Mouse (Mus musculus): ENCODE measurements at regions not wholly inside any gene's neighbourhood (a gene's known extent, or its start where the extent isn't known, plus 50 kb on each side); places are given as distances from the start of the nearest gene placed in this dataset.

DNA sequence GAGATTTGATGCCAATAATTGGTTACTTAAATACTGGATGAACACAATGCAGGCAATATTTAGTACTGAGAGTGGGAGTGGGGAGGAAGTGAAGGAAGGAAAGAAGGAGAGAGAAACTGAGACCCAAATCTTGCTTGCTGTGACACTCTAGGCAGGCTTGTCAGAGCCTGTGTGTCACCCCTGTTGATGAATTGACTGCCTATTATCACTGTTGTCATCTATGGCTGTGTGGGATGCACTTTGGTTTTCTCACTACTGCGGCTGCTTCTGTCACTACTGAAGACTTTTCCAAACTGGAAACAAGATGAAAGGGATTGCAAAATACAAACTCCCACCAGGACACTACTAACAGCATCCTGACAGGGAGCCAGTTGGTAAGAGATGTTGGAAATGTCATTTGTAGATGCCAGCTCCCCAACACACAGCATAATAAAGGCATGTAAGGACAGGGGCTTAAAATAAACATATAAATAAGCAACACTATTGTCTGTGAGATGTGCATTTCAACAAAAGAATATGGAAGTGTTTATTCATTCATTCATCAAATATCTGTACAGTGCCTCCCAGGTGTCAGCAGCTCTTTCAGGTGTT lies 207.0 kb upstream of the Ufl1 start:
- 62% methylated on average over 1 of the region's 1 CpGs for WGBS
- H3K4me3 ChIP-seq (ENCODE audit: control insufficient read depth in 1 of 2, insufficient read depth in 1 of 2, low read depth in 1 of 2, low read length in 2 of 2), result no peak overlapping the region
- no peak overlapping the region for H3K9ac ChIP-seq (ENCODE audit: low read length)
- H3K27me3 ChIP-seq (ENCODE audit: control insufficient read depth, insufficient read depth, low read length), result no peaks in the 10 kb centered on the region
- H3K4me1 ChIP-seq (ENCODE audit: control insufficient read depth in 2 of 2, insufficient read depth in 2 of 2, low read length in 2 of 2), result no peaks in the 10 kb centered on the region
- no peak for ATAC-seq (ENCODE audit: insufficient number of reproducible peaks, insufficient read depth, low FRiP score, low read depth)
- H3K4me2 ChIP-seq (ENCODE audit: low read length), result no peak overlapping the region
- H3K9me3 ChIP-seq (ENCODE audit: control insufficient read depth, low read length), result no peaks in the 10 kb centered on the region
- no peak overlapping the region for H3K27ac ChIP-seq (replicated peaks in 1 of 2; ENCODE audit: control insufficient read depth in 1 of 2, insufficient read depth in 1 of 2, low read depth in 2 of 2, low read length in 2 of 2)
- H3K36me3 ChIP-seq (ENCODE audit: control insufficient read depth, insufficient read depth, low read length), result no peaks in the 10 kb centered on the region

DNA sequence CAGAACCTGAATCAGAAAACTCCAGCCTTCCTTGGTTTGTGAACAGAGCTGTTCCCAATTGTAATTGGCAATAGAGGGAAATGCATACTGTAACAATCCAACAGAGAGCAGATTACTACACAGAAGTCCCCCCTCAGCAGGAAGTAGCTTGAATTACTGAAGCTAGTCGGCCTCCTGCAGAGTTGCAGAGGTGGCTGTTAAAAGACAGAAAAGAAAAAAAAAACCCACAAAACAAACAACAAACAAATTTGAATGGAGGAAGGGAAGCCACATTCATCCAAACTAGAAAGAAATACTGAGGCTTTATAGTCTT lies 202.0 kb upstream of the Ufl1 start:
- H3K27me3 ChIP-seq (ENCODE audit: control insufficient read depth, insufficient read depth, low read length), result no peaks in the 10 kb centered on the region
- no peak for ATAC-seq (ENCODE audit: insufficient number of reproducible peaks, insufficient read depth, low FRiP score, low read depth)
- H3K27ac ChIP-seq (replicated peaks in 1 of 2; ENCODE audit: control insufficient read depth in 1 of 2, insufficient read depth in 1 of 2, low read depth in 2 of 2, low read length in 2 of 2), result no peak overlapping the region
- H3K36me3 ChIP-seq (ENCODE audit: control insufficient read depth, insufficient read depth, low read length), result no peaks in the 10 kb centered on the region
- H3K4me2 ChIP-seq (ENCODE audit: low read length), result no peak overlapping the region
- 4% methylated on average over 1 of the region's 1 CpGs for WGBS
- no peaks in the 10 kb centered on the region for H3K9me3 ChIP-seq (ENCODE audit: control insufficient read depth, low read length)
- H3K9ac ChIP-seq (ENCODE audit: low read length), result no peak overlapping the region
- no peaks in the 10 kb centered on the region for H3K4me1 ChIP-seq (ENCODE audit: control insufficient read depth in 2 of 2, insufficient read depth in 2 of 2, low read length in 2 of 2)
- H3K4me3 ChIP-seq (ENCODE audit: control insufficient read depth in 1 of 2, insufficient read depth in 1 of 2, low read depth in 1 of 2, low read length in 2 of 2), result no peak overlapping the region

DNA sequence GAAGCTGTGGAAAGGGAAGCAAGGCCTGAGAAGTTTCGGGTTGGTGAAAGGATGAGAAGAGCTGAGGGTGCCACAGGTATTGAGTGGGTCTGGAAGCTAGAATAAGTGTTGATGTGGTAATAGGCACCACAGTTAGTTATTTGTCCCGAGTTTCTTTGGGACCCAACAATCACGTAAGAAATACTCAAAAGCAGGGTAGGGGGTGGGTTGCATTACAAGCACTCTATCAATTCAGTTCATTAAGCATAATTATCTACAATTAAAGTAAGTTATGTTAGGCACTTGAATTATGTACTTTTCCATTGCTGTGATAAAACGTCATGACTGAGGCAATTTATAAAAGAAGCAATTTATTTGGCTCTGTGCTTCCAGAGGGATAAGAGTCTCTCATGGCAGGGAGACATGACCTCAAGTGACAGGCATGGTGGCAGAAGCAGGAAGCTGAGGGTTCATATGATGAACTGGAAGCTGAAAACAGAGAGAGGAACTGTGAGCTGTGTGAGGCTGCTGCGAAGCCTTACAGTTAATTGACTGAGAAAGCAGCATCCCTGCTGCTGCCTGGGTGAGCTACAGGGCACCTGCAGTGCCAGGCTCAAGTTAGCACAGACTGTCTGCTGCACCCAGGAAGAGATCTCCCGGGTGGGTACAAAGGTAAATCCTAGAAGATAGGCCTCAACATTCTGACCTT lies 201.5 kb upstream of the Ufl1 start:
- no peak overlapping the region for H3K4me3 ChIP-seq (ENCODE audit: control insufficient read depth in 1 of 2, insufficient read depth in 1 of 2, low read depth in 1 of 2, low read length in 2 of 2)
- no peak for ATAC-seq (ENCODE audit: insufficient number of reproducible peaks, insufficient read depth, low FRiP score, low read depth)
- H3K4me1 ChIP-seq (ENCODE audit: control insufficient read depth in 2 of 2, insufficient read depth in 2 of 2, low read length in 2 of 2), result no peaks in the 10 kb centered on the region
- no peaks in the 10 kb centered on the region for H3K36me3 ChIP-seq (ENCODE audit: control insufficient read depth, insufficient read depth, low read length)
- H3K9me3 ChIP-seq (ENCODE audit: control insufficient read depth, low read length), result no peaks in the 10 kb centered on the region
- no peak overlapping the region for H3K4me2 ChIP-seq (ENCODE audit: low read length)
- no peak overlapping the region for H3K9ac ChIP-seq (ENCODE audit: low read length)
- no peak overlapping the region for H3K27ac ChIP-seq (replicated peaks in 1 of 2; ENCODE audit: control insufficient read depth in 1 of 2, insufficient read depth in 1 of 2, low read depth in 2 of 2, low read length in 2 of 2)
- WGBS, result 47% methylated on average over 6 of the region's 6 CpGs
- H3K27me3 ChIP-seq (ENCODE audit: control insufficient read depth, insufficient read depth, low read length), result no peaks in the 10 kb centered on the region

DNA sequence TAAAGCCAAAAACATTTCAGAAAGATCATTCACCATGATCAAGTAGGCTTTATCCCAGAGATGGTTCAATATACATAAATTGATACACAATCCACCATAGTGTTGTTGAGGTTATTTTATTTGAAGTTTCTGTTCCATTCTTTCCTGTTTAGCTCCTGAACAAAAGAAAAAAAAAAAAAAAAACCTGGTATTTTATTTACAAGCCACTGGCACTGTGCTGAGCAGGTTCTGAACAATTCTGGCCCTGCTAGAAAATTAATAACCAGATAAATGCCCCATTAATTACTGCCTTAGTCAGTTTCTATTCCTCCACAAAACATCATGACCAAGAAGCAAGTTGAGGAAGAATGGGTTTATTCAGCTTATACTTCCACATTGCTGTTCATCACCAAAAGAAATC lies 191.4 kb upstream of the Ufl1 start:
- Histone ChIP-seq H3K27ac (replicated peaks in 1 of 2; ENCODE audit: control insufficient read depth in 1 of 2, insufficient read depth in 1 of 2, low read depth in 2 of 2, low read length in 2 of 2) (no peak overlapping the region), H3K4me2 (ENCODE audit: low read length) (no peak overlapping the region), H3K4me1 (ENCODE audit: control insufficient read depth in 2 of 2, insufficient read depth in 2 of 2, low read length in 2 of 2) (no peaks in the 10 kb centered on the region), H3K4me3 (ENCODE audit: control insufficient read depth in 1 of 2, insufficient read depth in 1 of 2, low read depth in 1 of 2, low read length in 2 of 2) (no peak overlapping the region), H3K9me3 (ENCODE audit: control insufficient read depth, low read length) (no peaks in the 10 kb centered on the region), H3K36me3 (ENCODE audit: control insufficient read depth, insufficient read depth, low read length) (no peaks in the 10 kb centered on the region), H3K9ac (ENCODE audit: low read length) (no peak overlapping the region), H3K27me3 (ENCODE audit: control insufficient read depth, insufficient read depth, low read length) (no peaks in the 10 kb centered on the region)
- ATAC-seq (ENCODE audit: insufficient number of reproducible peaks, insufficient read depth, low FRiP score, low read depth), result no peak

DNA sequence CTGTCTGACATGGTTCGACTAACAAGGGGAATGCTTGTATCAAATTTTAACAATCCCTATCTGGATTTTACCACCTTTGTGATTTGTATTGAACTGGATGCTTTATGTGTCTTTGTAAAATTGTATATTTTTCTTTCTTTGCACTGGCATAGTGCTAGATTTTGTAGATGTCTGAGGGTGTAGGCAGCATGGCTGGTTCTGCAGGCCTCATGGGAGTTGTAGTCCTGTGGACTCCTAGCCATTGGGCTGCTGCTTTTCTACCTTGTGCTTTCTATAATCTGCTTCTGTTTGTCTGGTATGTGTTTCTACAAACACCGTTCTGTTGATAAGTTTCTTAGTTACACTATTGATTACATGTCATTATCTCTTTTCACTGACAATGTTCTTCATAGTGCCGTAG lies 184.9 kb upstream of the Ufl1 start:
- Histone ChIP-seq H3K4me3 (ENCODE audit: control insufficient read depth in 1 of 2, insufficient read depth in 1 of 2, low read depth in 1 of 2, low read length in 2 of 2) (no peak overlapping the region), H3K4me2 (ENCODE audit: low read length) (no peak overlapping the region), H3K9me3 (ENCODE audit: control insufficient read depth, low read length) (no peaks in the 10 kb centered on the region), H3K27me3 (ENCODE audit: control insufficient read depth, insufficient read depth, low read length) (no peaks in the 10 kb centered on the region), H3K27ac (replicated peaks in 1 of 2; ENCODE audit: control insufficient read depth in 1 of 2, insufficient read depth in 1 of 2, low read depth in 2 of 2, low read length in 2 of 2) (no peak overlapping the region), H3K9ac (ENCODE audit: low read length) (no peak overlapping the region), H3K4me1 (ENCODE audit: control insufficient read depth in 2 of 2, insufficient read depth in 2 of 2, low read length in 2 of 2) (no peaks in the 10 kb centered on the region), H3K36me3 (ENCODE audit: control insufficient read depth, insufficient read depth, low read length) (no peaks in the 10 kb centered on the region)
- ATAC-seq (ENCODE audit: insufficient number of reproducible peaks, insufficient read depth, low FRiP score, low read depth), result no peak
- 78% methylated on average over 3 of the region's 3 CpGs for WGBS

DNA sequence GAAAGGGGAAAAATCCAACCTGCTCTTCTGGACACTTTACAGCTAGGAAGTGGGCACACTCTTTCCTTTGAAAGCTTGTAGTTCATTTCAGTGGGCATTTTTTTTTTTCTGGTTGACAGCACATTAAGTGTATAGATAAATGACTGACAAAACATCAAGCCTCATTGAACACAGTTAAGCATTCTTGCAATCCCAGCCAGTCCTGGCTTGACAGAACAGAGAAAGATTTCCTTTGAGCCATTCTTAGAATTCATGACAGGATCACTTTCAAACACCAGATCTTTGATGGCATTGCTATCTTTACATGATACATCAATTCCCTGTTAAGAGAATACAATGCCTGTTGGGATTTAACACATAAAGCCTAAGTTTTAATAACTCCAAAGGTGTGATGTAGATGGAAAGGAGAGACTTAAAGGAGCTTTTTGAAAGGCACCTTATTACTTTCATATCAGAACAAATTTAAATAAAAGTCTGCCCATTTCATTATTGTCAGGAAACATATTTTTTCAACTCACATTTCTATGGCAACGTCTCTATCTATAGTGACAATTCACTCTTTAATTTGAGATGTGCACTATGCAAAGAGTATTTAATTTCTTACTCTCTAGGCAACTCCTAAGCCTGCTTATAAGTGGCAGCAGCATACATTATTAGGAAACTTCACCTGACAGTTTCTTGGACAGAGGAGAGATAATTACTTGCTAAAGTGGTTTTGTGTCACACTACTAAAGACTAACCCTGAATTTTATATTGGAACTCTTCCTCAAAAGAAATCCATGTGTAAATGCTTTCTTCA lies 183.4 kb upstream of the Ufl1 start:
- no peak overlapping the region for H3K9ac ChIP-seq (ENCODE audit: low read length)
- H3K27me3 ChIP-seq (ENCODE audit: control insufficient read depth, insufficient read depth, low read length), result no peaks in the 10 kb centered on the region
- H3K36me3 ChIP-seq (ENCODE audit: control insufficient read depth, insufficient read depth, low read length), result no peaks in the 10 kb centered on the region
- no peak overlapping the region for H3K4me2 ChIP-seq (ENCODE audit: low read length)
- no peaks in the 10 kb centered on the region for H3K4me1 ChIP-seq (ENCODE audit: control insufficient read depth in 2 of 2, insufficient read depth in 2 of 2, low read length in 2 of 2)
- H3K4me3 ChIP-seq (ENCODE audit: control insufficient read depth in 1 of 2, insufficient read depth in 1 of 2, low read depth in 1 of 2, low read length in 2 of 2), result no peak overlapping the region
- no peaks in the 10 kb centered on the region for H3K9me3 ChIP-seq (ENCODE audit: control insufficient read depth, low read length)
- no peak overlapping the region for H3K27ac ChIP-seq (replicated peaks in 1 of 2; ENCODE audit: control insufficient read depth in 1 of 2, insufficient read depth in 1 of 2, low read depth in 2 of 2, low read length in 2 of 2)
- WGBS, result 64% methylated on average over 1 of the region's 1 CpGs
- ATAC-seq (ENCODE audit: insufficient number of reproducible peaks, insufficient read depth, low FRiP score, low read depth), result no peak

DNA sequence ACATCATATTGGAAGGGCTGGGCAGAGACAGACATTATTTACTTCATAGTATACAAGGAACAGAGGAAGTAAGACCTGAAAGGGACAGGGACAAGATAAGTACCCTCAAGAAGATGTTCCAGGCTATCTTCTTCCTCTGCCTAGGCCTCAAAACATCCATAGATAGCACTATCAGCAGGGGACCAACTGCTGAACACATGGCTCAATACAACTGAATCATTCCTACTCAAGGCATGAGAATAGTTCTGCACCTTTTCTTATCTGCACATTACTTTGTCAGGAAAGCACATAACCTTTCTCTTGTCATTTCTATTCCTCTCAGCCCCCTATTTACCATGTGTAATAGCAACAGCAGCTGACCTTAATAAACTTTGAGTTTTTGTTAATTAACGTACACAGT lies 182.4 kb upstream of the Ufl1 start:
- Histone ChIP-seq H3K9me3 (ENCODE audit: control insufficient read depth, low read length) (no peaks in the 10 kb centered on the region), H3K27me3 (ENCODE audit: control insufficient read depth, insufficient read depth, low read length) (no peaks in the 10 kb centered on the region), H3K4me3 (ENCODE audit: control insufficient read depth in 1 of 2, insufficient read depth in 1 of 2, low read depth in 1 of 2, low read length in 2 of 2) (no peak overlapping the region), H3K4me1 (ENCODE audit: control insufficient read depth in 2 of 2, insufficient read depth in 2 of 2, low read length in 2 of 2) (no peaks in the 10 kb centered on the region), H3K4me2 (ENCODE audit: low read length) (no peak overlapping the region), H3K9ac (ENCODE audit: low read length) (no peak overlapping the region), H3K27ac (replicated peaks in 1 of 2; ENCODE audit: control insufficient read depth in 1 of 2, insufficient read depth in 1 of 2, low read depth in 2 of 2, low read length in 2 of 2) (no peak overlapping the region), H3K36me3 (ENCODE audit: control insufficient read depth, insufficient read depth, low read length) (no peaks in the 10 kb centered on the region)
- WGBS, result 73% methylated on average over 1 of the region's 1 CpGs
- no peak for ATAC-seq (ENCODE audit: insufficient number of reproducible peaks, insufficient read depth, low FRiP score, low read depth)

Measured in heart, embryonic 14.5 days (tissue).